Mouse (Mus musculus): ENCODE results near the gene Tmem129. TPM values are rescaled to one million over a fixed set of nuclear protein-coding genes. Genes with fewer than 3 reads are reported as not detected.

The Tmem129 gene
- 1 to 10 TPM; 8.0 to 8.2 TPM for total RNA-seq (2021)
- long read RNA-seq, experiment 1, transcript Tmem129-201 (4 exons, 2,828 nt): major isoform, 6 of 14 reads
- long read RNA-seq, experiment 1, partial matches to known transcripts: 4 of 14 reads
- long read RNA-seq, experiment 1, other reads (novel, unspliced or antisense): 3 of 14 reads
- long read RNA-seq, experiment 2, transcript Tmem129-201 (4 exons, 2,828 nt): major isoform, 8 of 13 reads
- long read RNA-seq, experiment 2, partial matches to known transcripts: 4 of 13 reads
- long read RNA-seq, experiment 2, other reads (novel, unspliced or antisense): 1 of 13 reads

DNA sequence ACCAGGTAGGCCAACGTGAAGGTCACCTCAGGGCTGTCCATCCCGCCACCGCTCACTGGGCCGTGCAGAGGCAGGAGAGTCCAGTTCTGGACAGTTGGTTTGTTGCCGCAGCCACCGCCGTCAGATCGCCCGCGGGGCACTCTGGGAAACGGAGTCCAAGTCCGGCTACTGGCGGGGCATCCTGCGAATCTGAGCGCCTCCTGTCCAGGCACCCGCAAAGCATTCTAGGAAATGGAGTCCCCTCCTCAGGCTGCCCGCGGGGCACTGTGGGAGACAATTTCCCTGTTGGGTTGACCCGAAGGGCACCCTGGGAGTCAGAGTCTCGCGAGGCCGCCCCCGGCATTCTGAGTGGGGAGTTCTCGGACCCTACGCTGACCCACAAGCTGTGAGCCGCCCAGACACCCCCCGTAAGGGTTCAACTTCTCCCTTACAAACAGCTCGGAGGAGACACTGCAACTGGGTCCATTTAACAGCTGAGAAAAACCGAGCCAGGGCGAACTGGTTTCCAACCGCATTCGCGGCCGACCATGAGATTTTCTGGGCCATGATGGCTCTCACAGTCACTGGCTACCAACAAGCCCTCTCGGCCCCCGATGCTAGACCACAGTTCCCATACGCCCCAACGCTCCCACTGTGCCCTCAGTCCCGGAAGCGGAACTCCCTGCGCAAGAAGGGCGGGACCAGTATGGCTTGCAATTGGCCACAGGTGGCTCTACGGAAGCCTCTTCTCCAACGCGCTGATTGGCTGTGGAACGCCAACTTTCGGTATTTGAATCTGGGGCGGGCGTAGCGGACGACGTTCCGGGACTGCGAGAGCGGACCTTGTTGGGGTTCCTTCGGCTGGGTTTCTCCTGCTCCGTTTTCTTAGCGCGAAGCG lies at the start of gene Tmem129, which contains the start of gene Tacc3:
Gene Tmem129, minus strand, starts transcription at position 630 of the 877 bp plus-strand sequence.
Gene Tacc3, plus strand, starts transcription at position 342 of the 877 bp plus-strand sequence.
- peak; percentile 99 for DNase-seq

DNA sequence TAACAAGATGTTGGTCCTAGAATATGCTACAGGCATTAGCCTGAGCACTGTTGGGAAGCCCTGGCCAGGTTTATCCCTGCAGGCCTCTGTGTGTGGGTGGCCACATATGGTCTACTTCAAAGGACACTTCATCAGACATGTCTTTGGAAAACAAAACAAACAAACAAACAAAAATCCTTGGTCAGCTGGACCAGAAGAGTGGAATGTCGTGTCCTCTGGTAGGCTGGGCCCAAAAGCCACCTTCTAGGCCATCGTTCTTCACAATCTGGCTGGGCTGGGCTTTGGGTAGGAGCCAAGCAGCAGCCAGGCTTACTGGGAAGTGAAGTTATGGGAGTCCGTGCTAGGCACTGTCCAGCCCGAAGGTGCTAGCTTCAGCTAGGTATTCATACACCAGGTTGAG lies 48.9 kb upstream of the Tmem129 start:
- no peak for DNase-seq

DNA sequence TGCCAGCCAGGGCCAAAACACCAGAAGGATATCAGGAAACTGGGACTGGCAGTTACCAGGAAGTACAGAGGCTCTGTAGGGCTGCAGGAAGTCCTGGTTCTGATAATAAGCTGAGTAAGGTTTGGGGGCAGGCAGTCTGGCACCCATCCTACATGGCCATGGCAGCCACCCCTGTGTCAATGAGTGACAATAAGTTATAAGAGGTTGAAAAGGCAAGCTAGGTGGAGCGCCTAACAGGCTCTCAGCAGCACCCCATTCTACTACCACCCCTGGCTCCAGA lies 48.1 kb upstream of the Tmem129 start:
- DNase-seq: no peak

DNA sequence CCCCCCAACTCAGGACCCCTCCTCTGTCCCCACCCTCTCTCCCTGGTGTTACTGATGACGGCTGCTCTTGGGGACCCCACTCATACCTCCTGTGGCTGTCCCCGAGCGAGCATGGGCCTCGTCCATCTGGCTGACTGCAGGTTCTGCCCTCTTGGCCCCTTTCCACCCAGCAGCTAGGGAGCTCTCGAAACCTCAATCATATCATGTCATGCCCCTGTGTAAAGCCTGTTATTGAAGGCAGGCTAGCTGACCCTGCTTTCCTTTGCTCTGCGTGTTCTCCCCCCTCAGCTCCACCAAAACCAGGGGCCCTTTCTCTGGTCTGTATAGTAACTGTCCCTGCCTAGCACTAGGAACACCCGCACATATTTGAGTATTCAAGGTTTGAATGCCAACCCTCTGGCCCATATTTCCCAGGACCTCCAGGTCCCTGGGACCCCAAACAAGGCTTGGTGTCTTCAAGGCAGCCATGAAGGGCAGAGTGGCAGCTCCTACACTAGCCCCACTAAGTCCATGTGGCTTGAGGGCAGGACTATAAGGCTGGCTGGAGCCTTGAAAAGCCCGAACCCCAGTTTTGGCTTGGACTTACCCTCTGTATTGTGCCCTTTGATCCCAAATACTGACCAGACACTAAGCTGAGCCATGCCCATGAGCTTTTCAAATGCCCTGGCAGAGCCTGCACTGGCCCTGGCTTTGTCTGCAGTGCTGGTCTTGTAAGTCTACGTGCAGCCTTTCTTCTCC lies 47.6 kb upstream of the Tmem129 start:
- DNase-seq: no peak

DNA sequence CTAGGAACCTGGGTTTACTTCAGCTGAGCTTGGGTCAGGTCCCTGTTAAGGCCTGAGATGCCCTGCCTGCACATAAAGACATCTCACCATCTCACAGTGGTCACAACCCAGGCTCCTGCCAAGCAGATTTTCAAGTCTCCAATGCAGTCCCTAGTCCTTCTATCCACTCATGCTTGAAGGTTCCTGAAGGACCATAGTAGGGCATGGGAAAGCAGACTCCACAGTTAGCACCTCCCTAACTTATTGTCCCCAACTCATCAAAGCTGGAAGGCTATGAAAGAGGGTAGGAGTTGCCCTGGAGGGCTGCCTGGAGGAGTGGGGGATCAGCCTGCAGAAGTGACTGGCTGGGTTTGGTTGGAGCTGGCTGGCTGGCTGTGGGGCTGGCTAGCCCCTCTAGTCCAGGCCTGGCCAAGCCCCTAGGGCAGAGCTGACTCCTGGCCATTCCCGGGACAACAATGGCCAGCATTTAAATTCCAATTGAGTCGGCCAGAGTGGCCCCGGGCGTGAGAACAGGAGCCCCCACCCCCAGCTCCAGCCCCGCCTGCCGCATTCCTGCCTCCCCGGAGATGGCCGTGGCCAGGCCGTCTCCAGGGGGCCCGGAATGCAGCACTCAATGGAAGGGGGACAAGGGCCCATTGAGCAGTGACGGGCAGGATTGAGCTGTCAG lies 46.9 kb upstream of the Tmem129 start:
- DNase-seq: no peak

DNA sequence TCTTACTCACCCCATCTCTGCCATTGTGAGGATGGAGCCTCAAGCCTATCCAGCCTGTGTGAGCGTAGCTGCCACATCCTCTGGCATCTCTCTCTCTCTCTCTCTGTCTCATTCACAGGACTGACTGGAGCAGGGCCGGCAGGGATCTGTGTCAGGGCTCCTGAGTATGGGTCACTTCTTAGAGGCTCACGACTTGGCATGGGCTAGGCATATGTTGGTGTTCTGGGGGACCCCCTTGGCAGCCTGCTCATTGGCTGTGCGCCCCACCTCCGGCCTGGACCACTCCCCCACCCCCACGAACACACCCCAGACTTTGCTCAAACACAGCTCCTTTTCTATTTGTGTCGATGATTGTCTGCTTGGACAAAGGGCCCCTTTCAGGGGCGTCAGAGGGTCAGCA lies 45.8 kb upstream of the Tmem129 start:
- DNase-seq: no peak

DNA sequence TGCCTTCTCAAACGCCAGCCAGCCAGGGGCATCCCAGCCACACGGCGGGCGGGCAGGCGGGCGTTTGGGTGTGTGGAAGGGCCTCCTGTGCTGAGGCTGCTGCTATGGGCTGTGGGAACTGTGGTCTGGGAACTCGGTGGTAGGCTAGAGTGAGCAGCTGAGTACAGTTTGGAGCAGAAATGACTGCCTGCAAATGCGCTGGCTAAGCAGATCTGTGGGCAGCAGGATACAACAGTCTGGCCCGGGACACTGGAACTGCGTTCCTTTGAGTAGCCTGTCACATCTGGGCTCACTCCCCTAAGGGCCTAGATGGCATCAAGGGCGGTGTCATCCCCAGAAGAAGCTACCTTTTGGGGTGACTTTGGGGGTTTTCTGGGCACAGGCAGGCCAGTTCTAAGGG lies 43.6 kb upstream of the Tmem129 start:
- no peak for DNase-seq

DNA sequence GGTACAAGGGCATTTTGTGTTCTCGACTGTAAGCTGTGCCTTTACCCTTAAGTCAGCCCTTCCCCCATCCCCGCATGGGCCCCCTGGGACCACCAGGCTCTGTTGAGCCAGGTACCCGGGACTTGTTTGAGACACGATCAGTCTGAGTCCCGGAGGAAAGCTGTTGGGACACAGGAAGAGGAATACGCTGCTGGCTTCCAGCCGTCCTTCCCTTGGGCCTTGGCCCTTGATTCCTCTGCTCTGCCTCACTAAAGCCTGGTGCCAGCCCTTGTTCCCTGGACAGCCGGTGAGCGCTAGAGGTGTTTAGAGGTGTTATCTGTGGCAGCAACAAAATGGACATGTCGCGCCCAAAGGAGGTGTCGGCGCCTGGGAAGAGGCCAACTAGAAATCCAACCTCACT lies 41.8 kb upstream of the Tmem129 start:
- no peak for DNase-seq

DNA sequence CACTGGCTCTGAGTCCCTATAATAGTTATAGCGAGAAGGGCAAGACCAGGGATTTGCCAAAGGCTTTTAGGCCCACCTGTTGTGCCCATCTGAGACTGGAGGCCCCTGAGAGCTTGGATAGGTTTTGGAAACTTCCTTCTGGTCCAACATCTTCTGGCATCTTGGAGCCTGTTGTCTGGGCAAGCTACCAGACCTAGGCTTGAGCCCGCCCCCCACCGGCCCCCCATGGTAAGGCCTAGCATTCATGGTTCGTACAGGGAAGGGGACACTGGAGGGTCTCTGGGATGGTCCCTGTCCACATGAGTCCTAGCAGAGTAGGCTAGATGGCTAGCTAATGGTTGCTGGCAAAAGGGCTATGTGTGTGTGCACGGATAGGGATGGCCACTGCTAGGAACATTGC lies 40.5 kb upstream of the Tmem129 start:
- no peak for DNase-seq

DNA sequence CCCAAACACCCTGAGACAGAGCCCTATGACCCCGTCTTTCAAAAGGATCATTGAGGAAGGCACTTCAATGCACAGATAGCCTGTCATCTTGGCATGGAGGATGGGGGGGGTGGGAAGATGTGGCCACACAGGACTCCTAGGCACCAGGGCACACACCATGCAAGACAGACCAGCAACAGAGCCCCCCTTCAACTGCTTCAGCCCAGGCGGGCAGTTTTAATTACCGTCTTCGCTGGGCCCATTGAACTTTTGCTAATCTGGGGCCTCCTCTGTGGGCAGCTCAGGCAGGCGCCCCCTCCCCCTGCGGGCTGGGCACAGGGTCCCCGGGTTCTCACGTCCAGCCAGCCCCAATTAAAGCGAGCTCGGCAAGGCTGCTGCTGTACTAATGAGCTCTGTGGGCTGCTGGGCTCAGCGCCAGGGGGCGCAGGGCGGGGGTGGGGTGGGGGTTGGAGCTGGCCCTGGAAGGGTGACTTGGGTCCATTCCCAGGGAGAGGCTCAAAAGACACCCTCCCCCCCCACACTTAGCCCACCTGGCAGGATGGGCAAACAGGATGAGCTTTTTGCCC lies 39.8 kb upstream of the Tmem129 start:
- DNase-seq: no peak

DNA sequence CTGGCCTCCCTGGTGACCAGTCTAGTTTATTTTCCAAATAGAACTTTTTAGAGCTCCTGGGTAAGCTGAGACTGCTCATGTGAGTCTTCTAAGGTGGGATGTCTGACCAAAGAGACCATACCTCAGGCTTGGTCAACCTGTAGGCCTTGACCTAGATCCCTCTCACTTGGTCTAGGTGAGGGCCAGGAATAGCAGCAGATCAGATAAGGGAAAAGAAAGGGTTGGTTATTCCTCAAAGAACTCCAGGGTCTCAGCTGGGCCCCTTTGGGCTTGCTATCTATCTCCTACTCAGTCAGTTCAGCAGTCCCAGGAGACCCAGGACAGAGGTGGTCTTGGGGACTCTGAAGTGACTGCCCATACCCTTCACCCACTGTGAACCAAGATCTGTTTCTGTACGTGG lies 39.3 kb upstream of the Tmem129 start:
- no peak for DNase-seq

DNA sequence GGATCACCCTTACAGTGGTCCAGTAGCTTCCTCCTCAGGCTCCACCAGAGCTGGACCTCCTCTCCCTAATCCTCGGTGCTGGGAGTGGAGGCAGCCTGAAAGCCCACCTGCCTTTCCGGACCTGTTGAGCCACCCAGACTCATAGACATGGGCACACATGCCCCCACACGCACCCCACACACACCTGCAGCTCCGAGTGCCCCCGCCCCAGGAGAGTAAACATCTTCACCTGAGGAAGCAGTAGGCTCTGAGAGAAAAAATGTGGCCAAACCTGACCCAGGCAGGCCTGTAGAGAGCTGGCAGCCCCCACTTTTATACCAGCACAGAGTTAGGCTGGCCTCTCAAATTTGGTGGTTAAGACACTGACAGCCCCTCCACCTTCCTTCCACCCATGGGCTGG lies 38.2 kb upstream of the Tmem129 start:
- no peak for DNase-seq

DNA sequence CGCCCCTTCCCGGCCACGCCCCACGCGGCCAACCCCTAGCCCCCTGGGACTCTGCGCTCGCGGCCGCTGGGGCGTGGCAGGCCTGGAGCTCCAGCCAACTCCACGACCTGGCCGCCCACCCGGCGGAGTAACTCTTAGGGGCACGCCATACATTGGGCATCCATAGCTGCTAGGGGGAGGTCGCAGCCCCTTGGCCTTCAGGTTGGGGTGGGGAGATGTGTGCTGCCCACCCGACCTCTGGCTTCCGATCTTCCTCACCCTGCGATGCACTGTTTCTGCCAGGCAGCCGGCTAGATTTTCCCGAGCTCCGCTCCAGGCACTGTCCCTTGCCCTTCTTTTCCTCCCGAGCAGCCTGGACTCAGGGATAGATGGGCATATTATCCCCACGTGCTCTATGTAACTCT lies 37.5 kb upstream of the Tmem129 start:
- no peak for DNase-seq

DNA sequence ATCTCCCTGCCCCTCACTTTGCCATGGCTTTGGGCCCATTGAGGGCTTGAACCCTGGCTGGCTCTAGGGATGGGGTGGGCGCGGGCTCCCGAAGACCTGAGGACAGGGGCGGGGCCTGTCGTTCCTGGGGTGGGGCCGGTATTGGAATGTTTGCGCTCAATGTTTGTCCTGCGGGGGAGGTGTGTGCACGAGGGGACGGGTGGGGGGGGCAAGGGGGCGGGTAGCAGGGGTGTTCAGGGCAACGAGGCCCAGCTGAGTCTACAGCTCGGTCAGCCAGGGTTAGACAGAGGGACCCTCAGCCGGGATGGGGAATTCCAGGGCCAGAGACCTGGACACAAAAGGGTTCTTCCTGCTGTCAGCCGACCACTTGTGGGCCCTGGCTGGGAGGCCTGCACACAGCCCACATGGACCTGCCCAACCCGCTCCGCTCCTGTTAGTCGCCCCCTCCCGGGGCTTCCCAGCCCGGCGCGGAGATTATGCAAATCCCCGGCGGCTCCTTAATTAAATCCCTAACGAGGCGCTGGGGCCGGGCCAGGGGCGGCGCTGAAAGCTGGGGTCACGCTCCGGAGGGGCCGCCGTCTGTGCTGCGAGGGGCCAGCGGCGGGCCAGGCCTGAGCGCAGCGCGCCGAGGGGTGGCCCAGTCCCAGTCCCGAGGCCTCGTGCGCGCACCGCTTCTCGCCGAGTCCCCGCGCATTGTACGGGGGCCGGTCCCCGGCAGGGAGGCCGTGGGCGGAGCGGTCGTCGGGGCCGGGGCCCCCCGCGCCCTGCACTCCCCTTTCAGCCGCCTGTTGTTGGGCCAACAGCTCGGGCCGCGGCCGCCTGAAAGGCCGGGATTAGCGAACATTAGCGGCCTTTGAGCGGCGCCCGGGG lies 36.9 kb upstream of the Tmem129 start:
- DNase-seq: no peak

DNA sequence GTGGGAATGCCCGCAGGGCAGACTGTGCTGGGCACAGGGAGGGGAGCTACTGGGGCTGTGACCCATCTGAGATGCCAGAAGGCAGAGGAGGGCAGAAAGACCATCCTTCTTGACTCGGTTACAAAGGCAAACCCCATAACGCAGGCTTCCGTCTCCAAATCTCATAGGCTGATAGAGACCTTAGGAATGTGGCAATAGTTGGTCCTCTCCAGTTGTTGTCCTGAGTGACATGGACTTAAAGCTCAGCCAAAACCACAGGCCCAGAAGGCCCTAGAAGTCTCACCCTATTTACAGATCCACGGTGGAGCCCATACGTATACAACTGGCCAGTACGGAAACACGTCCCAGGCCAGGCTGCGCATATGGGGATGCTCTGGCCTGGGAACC lies 36.2 kb upstream of the Tmem129 start:
- DNase-seq: no peak

DNA sequence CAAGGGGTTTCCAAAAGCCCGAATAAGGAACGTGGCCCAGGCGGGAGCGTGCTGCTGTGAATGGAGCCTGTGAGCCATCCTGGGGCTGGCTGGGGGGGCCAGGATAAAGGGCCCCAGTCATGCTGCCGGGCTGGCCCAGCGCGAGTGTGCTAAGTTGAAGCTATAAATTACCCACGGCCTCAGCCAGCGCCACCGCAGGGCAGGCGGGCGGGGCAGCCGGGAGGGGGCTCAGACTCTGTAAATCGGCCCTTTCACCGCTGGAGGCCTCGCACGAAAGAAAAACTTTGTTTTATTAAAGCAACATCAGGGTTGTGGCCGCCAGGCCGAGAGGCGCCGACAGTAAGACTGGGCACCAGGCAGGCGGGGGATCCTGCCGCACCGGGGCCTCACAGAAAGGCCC lies 34.2 kb upstream of the Tmem129 start:
- no peak for DNase-seq

DNA sequence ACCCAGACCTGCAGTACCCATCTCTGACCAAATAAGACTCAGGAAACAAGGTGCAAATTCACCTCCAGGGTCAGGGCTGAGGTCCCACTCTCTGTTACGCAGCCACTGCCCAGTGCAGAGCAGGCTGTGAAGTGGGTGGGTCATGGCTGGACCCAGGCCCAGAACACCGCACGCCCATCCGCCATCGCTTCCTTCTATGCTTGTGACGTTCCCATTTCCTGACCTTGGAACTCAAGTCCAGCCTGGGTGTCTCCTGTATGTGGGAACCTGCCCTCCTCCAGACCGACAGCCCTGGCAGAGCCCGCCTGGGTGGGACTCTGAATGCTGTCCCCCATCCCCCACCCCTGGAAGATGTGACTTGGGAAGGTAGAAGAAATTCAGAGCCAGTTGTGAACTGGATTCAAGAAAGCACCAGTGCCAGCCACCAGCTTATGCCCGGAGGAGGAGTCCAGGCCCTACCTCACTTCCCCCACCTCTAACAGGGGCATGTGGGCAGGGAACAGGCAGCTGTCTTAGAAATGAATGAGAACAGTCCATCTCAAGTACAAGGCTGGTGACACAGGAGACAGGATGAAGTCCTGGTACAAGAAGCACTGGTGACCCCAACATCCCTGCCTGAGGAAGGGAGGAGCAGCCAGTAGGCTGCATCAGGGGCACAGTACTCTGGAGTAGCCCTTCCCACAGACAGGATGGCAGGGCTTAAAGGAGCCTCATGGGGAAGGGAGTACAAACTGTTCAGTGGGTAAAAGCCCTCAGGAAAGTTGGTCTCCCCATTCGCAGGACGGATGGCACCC lies 31.8 kb upstream of the Tmem129 start:
- peak; percentile 46 for DNase-seq

DNA sequence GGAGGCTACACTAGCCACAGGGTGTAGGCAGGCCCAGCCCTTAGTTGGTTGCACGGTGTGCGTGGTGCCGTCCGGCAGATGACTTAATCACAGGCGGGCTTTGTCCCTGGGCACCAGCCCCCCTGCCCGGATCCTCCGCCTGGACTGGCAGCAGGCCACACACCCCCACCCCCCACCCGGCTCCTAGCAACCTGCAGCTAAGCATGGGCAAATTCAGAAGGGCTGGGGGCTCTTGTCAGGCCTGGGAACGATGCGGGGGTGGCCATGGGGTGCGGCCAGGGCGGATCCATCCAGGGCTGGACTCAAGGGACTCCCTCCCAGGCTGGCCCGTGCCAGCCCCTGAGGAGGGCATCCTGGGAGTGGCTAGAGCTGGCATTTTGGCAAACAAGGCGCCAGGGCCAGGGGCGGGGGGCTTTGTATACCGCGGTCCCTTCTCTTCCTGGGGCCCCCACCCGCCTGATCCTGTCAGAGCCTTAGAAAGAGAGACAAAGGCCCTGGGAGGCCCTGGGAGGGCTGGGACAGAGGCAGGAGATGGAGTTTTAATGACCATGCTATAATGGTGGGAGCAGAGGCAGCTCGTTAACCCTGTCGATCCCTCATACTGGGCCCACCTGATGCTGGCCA lies 31.1 kb upstream of the Tmem129 start:
- peak; percentile 34 for DNase-seq

DNA sequence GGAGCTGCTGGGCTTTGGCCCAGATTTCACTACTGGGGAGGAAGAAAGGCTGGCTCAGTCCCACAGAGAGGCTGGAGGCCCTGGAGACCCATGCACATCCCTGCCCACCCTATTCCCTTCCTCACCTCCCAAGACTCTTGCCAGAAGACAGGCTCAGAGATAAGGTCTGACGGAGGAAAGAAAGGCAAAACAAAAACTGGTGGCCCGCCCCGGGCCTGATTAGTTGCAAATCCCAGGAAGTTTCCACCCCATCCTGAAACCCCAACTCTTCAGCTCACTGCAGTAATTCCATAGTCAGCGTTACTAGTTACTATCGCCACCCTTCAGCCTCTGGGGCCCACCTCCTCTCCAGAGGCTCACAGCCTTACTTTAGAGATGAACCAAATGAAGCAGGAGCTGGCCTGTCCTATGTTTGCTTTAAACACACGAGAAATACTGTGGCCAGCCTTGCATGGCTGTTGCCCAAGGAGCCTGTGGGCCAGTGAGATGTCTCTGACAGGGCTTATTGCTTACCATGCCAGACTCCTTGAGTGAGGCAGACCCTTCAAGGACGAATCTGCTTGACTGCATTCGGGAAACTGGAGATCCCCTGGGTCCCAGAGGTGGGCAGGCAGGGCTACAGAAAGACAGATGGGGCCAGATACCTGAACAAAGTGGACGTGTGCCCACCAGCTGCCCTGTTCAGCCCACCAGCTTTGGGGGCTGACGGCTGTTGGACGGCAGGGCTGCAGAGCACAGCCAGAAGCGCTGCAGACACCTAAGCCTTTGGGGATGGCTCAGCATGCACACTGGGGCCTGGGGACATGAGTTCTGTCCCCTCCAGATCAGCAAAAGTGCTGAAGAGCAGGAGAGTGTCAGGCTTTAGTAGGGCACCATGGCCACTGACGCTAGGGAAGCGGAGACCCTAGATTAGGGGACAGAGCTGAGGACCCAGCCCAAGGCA lies 30.3 kb upstream of the Tmem129 start:
- DNase-seq: no peak
